Mouse (Mus musculus): ENCODE measurements at regions not wholly inside any gene's neighbourhood (a gene's known extent, or its start where the extent isn't known, plus 50 kb on each side); places are given as distances from the start of the nearest gene placed in this dataset.
A peak's percentile ranks its signal among the peaks of the same experiment; 100 is the strongest.

DNA sequence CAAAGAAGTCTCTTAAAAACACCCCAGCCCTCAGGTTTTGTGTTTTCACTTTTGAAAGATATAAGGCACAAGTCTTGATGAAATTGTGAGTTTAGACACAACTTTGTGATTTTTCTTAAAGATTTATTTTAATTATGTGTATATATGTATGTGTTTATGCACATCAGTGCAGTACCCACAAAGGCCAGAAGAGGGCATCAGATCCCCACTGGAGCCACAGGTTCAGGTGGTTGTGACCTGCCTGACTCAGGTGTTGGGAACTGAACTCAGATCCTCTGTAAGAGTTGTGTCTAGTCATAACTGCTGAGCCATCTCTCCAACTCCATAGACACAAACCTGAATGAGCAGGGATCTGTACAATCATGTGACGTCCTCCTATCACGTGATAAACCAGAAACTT, 67.8 kb downstream of the Cd2 start:
- peak; percentile 22; the same call in 1 of the 2 replicates for TF ChIP-seq CTCF (IDR thresholded peaks at IDR 0.05; ENCODE audit: low read depth, low read length)
- TF ChIP-seq TAL1 (conservative IDR thresholded peaks at IDR 0.05; ENCODE audit: low read depth, low read length): no peak
- no peak for TF ChIP-seq POLR2AphosphoS5 (IDR thresholded peaks at IDR 0.05; ENCODE audit: insufficient replicate concordance, low read depth, low read length)
- TF ChIP-seq GATA2 (IDR thresholded peaks at IDR 0.05; ENCODE audit: borderline replicate concordance, low read depth, low read length): no peak
- no peak for TF ChIP-seq GATA1 (IDR thresholded peaks at IDR 0.05; ENCODE audit: borderline replicate concordance, low read length)

All from G1E (cell line).